Mouse (Mus musculus): ENCODE measurements around the gene Katnb1.

The Katnb1 gene

DNA sequence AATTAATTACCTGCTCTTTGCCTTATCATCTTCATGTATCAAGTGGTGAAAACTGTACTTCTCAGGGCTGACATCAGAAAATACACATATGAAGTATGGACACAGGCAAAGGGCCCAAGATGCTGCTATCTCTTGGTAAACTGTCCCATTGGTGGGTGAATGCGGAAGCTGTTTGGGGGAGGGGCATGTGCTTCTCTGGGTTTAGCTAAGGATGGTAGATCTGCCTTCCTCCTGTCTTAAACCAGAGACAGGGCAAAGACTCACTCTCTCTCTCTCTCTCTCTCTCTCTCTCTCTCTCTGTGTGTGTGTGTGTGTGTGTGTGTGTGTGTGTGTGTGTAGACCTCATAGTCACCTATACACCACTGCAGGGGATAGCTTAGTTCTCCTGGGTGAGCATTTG is 60.0 kb downstream of the Katnb1 start:
- DNase-seq: peak; percentile 96

DNA sequence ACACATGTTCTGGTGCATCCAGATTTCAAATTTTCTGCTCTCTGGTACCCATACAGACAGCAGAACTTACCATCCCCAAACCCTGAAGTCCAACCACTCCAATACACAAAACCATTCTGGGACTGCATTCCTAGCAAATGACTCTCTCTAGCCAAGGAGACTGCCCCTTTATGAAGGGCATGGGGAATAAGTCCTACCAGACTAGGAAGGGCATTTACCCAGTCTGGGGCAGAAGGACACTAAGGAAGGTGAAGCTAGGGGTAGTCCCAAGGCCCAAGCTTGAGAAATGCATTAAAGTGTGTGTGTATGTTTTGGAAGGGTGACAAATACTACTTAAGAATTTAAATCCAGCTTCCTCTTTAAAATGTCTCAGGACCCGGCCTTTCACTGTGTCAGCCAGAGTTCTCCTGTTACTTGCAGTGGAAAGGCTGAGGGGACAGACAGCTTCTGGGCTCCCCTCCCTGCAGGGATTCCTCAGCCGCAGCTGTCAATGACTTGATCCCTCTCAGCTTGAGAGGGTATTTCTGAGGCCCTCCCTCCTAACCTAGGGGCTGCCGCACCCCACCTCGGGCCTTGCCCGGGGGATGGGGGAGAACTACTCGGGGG is 60.6 kb downstream of the Katnb1 start:
- DNase-seq: peak; percentile 91

DNA sequence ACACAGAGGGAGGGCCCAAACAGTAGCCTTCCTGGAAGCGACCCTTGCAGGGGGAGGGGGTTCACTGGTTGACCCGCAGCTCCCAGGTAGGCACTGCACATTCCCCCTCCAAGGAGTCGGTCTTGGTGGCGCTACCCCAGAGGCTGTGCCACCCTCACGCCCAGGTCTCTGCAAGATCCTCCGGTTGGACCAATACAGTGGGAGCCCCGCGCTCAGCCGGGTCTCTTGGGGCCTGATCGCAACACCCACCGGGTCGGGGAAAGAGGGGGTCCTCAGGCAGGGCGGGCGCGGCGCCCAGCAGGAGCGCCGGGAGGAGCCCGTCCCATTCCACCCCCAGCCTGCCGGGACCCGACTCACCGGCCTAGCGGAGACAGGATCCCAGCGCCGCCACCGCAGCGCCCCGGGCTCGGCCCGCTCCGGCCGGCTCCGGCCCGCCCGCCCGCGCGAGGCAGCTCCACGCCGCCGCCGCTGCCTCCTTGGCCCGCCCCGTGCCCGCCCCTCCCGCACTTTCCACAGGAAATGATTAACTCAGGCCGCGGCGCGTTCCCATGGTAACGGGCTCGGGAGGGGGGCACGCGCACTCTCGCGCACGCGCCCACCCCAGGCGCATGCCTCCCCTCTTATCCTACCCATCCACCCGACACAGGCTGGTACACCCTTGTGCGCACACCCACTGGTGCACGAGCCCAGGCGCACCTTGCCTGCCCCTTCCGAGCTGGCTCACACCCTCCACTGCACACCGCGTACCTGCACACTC is 61.3 kb downstream of the Katnb1 start:
- peak; percentile 98 for DNase-seq

DNA sequence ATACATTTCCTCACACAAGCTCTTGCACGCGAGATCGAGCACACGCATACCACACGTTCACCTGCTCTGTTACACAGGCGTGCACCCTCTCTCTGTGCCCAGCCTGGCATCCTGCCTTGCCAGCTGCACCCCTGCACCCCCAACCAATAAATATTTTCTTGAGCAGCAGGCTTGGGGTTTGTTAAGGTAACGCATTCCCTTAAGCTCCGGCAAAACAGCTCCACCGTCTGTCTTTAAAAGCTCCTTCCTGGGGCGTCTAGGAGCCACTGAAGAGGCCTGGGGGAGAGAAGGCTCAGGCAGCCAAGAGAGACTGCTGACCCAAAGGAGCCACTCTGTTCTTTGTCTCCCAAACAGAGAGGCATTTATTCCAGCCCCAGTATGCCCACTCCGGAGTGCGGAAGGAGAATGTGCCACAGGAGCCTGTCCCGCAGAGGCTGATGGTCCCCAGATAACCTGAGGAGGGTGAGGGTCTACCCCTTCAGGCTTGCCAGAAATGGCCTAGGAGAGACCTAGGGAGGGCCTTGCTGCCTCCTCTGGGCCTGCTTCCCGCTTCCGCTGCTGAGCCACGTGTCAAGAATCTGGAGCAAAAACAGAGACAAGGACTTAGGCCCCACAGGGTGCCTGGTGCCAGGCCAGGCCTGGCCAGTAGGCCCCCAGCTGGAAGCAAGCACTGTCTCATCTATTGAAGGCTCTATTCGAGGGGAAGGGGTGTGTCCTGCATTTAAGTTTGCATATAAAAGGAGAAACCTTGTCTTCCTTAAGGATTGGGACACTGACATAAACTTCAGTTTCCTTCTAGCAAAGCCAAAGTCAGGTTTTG is 62.2 kb downstream of the Katnb1 start:
- DNase-seq: peak; percentile 95

DNA sequence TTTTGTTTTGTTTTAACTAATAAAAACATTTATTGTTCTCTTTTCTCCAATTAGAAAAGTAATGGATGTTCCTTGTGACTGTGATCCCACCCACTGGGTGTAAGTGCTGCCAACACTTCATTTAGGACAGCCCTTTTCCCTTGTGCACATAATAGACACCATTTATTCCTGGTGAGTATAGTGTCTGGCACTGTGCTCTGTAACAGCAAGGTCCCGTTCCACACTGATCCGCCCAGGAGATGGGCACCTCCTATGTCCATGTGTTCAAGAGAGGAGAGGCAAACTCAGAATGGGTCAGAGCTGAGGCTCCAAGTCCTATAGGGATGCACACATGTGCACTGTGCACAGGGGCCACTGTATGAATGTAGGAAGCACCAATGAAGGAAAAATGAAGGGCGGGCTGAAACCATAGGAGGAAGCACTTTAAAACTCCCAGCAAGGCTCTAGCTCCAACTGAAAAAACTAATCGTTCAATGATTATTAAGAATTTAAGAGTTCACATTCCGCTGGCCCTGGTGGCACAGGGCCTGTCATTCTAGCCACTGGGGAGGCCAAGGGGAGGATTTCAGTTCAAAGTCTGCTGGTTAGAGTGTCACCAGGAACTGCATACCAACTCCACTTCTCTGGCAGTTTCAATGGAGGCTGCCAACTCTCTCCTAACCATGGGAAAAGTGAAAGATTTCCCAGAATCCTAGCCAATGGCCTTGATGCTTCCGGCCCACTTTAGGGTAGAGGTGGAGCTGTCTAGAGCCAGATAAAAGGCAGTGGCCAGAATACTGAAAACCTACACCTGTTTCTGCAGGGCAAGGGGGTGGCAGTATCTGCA is 63.0 kb downstream of the Katnb1 start:
- DNase-seq: peak; percentile 91

DNA sequence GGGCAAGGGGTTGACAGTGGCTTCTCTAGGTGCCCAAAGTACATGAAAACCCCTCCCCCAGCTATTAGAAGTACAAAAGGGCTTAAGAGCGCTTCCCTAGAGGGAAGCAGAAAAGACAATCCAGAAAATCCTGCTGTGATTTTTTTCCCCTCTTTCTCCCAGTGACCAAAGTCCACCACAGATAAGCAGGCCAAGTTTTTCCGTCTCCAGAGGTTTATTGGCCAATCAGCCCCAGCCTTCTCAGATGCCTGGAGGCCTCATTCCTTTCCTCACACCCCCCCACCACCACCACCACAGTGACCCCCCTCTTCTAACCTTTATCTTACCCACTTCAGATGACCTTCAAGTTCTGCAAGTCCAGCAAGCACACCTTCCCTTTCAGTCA is 63.6 kb downstream of the Katnb1 start:
- peak; percentile 90 for DNase-seq

DNA sequence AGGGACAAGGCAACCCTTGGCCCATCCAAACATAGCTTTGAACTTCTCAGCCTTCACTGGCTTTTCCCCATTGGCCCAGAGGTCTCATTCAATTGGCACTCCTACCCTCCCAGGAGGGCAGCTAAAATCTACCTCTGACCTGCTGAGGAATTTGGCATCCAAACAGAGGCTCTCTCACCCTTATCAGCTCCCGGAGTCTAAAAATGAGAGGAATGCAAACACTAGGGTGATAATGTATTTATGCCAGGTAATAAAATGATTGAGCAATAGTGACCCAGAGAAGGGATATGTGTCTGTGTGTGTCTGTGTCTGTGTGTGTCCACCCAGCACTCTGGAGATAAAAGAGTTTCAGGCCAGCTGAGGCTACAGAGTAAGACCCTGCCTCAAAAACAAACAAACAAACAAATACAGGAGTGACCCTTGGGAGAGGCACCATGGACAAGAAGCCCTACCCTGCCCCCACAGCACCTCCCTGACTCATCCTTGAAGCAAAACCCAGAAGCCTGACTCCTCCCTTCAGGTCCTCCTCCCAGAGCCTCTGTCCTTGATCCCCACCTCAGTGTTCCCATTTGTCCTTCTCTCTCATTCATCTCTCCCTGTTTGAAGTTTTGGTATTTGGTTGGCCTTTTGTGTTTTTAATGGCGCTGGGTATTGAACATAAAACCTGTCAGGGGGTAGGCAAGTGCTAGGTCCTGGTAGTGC is 65.2 kb downstream of the Katnb1 start:
- peak; percentile 86 for DNase-seq

DNA sequence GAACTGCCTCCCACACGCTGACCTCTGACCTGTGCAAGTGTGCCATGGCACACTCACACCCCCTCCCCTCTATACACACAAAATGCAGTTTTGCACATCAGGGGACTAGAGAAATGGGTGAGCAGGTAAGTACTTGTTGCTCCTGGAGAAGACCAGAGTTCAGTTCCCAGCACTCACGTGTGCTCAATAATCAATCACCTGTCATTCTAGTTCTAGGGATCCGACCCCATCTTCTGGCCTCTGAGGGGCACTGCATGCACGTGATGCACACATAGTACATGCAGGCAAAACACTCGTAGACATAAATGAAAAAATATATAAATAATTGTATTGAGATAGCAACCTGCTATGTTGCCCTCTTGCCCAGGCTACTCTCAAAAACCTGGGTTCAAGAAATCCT is 65.9 kb downstream of the Katnb1 start:
- peak; percentile 74 for DNase-seq

DNA sequence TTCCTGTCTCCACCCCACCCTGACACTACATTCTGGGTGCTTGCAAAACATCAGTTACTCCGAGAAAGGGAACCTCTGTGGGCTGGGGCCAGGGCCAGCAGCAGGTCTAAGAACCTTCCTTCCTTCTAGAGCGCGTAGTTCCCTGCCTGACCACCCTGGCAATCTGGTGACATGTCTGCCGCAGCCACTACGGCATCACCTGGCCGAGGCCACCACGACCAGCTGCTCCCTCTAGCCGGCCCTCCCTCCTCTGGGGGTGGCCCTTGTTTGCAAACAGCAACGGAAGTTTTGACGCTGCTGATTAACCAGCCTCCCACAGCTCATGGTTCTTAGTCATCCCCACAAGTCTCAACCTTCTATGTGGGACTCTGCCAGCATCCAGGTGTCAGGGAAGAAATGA is 68.4 kb downstream of the Katnb1 start:
- DNase-seq: no peak

DNA sequence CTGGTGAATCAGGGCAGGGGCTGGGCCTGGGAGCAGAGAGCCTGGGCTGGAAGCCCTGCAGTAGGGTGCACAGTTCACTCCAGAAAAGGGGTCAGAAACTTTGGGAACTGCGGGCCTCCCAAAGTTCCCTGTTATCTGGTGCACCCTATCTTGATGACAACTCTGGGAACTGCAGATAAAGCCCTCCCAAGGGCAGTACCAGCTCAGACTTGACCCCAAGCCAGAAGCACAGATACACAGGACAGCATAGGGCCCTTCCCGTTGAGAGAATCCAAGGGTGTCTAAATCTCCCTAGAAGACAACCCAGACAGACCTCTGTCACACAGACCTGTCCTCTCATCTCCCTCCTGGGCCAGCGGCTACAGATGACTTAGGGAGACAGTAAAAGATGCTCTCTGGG is 69.6 kb downstream of the Katnb1 start:
- DNase-seq: no peak

All from heart, adult 11 months (tissue).